Mouse (Mus musculus): ENCODE results near the gene Gpr156. TPM values are rescaled to one million over a fixed set of nuclear protein-coding genes. Genes with fewer than 3 reads are reported as not detected.
"Not testable (repeated sequence)": the region's sequence is repeated elsewhere in the genome, so short reads cannot be mapped to it uniquely, and the experiment has no call there.

Gene Gpr156
- polyA plus RNA-seq, 1 experiment from 2014 or later, result 7.8 TPM

DNA sequence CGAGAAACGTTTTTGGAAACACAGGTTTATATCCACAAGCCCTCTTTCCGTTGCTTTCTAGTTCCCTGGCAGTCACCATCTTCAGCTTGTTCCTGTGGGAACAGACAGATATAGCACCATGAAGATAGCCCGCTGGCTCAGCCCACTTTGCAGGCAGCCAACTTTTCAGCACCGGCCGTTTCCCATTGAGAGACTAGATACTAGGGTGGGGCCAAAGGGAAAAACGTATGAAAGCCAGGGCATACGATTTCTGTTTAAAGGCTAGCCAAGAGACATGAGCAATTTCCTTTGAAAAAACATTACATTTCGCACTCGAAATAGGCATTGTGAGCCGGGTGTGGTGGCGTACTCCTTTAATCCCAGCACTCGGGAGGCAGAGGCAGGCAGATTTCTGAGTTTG, 95.2 kb downstream of the Gpr156 start:
- Histone ChIP-seq H3K4me3 (ENCODE audit: low read depth, low read length) (no peak overlapping the region), H3K36me3 (ENCODE audit: control insufficient read depth, insufficient read depth, low read length) (no peaks in the 10 kb centered on the region), H3K27ac (ENCODE audit: low read depth, low read length) (no peak overlapping the region), H3K4me2 (ENCODE audit: low read depth) (no peak overlapping the region), H3K27me3 (ENCODE audit: control insufficient read depth, insufficient read depth, low read length) (no peaks in the 10 kb centered on the region), H3K9ac (ENCODE audit: low read length) (no peak overlapping the region), H3K4me1 (ENCODE audit: control insufficient read depth, insufficient read depth, low read length) (no peaks in the 10 kb centered on the region), H3K9me3 (ENCODE audit: control insufficient read depth, low read length) (no peaks in the 10 kb centered on the region)
- 93% methylated on average over 13 of the region's 13 CpGs for WGBS
- ATAC-seq (ENCODE audit: insufficient read depth, low FRiP score, low TSS enrichment) (no peak), DNase-seq (ENCODE audit: low spot score) (no peak)

- H3K27me3 ChIP-seq (ENCODE audit: control insufficient read depth, insufficient read depth, low read length), result no peaks in the 10 kb centered on the region
- DNase-seq (ENCODE audit: low spot score) (no peak), ATAC-seq (ENCODE audit: insufficient read depth, low FRiP score, low TSS enrichment) (no peak)
- no peak overlapping the region for H3K27ac ChIP-seq (ENCODE audit: low read depth, low read length)
- no peaks in the 10 kb centered on the region for H3K4me1 ChIP-seq (ENCODE audit: control insufficient read depth, insufficient read depth, low read length)
- no peak overlapping the region for H3K4me2 ChIP-seq (ENCODE audit: low read depth)
- 78% methylated on average over 5 of the region's 5 CpGs for WGBS
- no peaks in the 10 kb centered on the region for H3K36me3 ChIP-seq (ENCODE audit: control insufficient read depth, insufficient read depth, low read length)
- no peaks in the 10 kb centered on the region for H3K9me3 ChIP-seq (ENCODE audit: control insufficient read depth, low read length)
- H3K9ac ChIP-seq (ENCODE audit: low read length), result no peak overlapping the region
- H3K4me3 ChIP-seq (ENCODE audit: low read depth, low read length), result no peak overlapping the region
These were observed 96.1 kb downstream of the Gpr156 start for GRCm38 (mm10) chr16:38012382-38012781.

DNA sequence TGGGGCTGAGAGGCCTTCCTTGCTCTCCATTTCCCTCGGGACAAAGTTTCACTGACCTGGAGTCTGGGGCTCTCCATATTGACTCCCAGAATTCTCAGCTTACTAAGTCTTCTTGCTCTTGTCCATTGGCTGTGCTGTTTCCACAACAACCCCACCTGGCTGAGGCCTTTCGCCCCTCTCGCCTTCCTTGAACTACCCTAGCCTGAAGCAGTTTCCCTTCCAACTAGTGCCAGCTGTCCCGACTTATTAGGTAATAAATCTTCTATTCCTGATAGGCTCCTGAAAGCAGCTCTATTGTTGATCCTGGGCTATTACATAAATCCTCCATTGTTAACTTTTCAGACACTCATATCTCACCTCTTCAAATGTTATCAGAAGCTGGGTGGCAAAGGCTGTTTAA, 96.6 kb downstream of the Gpr156 start:
- WGBS, result 35% methylated on average over 4 of the region's 4 CpGs
- DNase-seq (ENCODE audit: low spot score) (no peak), ATAC-seq (ENCODE audit: insufficient read depth, low FRiP score, low TSS enrichment) (no peak; the same call in 1 of the 2 replicates)
- H3K4me1 ChIP-seq (ENCODE audit: control insufficient read depth, insufficient read depth, low read length), result no peaks in the 10 kb centered on the region
- no peaks in the 10 kb centered on the region for H3K9me3 ChIP-seq (ENCODE audit: control insufficient read depth, low read length)
- H3K9ac ChIP-seq (ENCODE audit: low read length), result no peak overlapping the region
- no peaks in the 10 kb centered on the region for H3K36me3 ChIP-seq (ENCODE audit: control insufficient read depth, insufficient read depth, low read length)
- H3K4me2 ChIP-seq (ENCODE audit: low read depth), result no peak overlapping the region
- H3K4me3 ChIP-seq (ENCODE audit: low read depth, low read length), result no peak overlapping the region
- H3K27me3 ChIP-seq (ENCODE audit: control insufficient read depth, insufficient read depth, low read length), result no peaks in the 10 kb centered on the region
- H3K27ac ChIP-seq (ENCODE audit: low read depth, low read length), result no peak overlapping the region

GRCm38 (mm10) chr16:38014951-38015350, 98.7 kb downstream of the Gpr156 start:
- H3K4me3 ChIP-seq (ENCODE audit: low read depth, low read length), result no peak overlapping the region
- DNase-seq (ENCODE audit: low spot score) (no peak), ATAC-seq (ENCODE audit: insufficient read depth, low FRiP score, low TSS enrichment) (no peak)
- H3K9ac ChIP-seq (ENCODE audit: low read length), result no peak overlapping the region
- no peaks in the 10 kb centered on the region for H3K9me3 ChIP-seq (ENCODE audit: control insufficient read depth, low read length)
- H3K4me1 ChIP-seq (ENCODE audit: control insufficient read depth, insufficient read depth, low read length), result no peaks in the 10 kb centered on the region
- 88% methylated on average over 4 of the region's 4 CpGs for WGBS
- no peak overlapping the region for H3K4me2 ChIP-seq (ENCODE audit: low read depth)
- H3K27me3 ChIP-seq (ENCODE audit: control insufficient read depth, insufficient read depth, low read length), result no peaks in the 10 kb centered on the region
- no peak overlapping the region for H3K27ac ChIP-seq (ENCODE audit: low read depth, low read length)
- no peaks in the 10 kb centered on the region for H3K36me3 ChIP-seq (ENCODE audit: control insufficient read depth, insufficient read depth, low read length)

DNA sequence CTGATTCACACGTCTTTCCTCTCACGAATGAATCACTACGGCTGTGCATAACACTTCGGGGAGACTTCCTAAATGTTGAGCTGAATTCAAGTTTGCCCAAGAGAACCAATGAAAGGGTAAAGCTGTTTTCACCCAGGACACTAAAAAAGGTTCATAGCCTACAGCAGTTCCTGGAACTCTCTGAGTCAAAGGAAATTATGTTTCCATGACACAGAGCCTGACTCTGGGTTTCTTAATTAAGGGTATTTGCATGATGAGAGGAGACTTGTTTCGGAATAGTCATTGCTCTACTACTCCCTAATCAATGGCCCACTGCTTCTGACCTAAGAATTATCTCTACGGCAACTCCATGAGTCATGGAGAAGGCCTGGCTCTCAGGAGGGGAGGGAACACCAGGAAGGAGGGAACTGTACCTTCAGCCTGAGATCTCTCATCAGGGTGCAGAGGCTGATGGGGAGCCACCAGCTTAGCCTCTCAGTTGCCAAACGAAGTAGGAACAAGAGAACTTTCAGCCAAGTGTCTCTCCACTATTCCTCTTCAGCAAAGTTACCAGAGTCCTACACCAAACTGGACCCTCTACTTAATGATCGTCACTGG, 100.7 kb downstream of the Gpr156 start:
- DNase-seq (ENCODE audit: low spot score) (no peak), ATAC-seq (ENCODE audit: insufficient read depth, low FRiP score, low TSS enrichment) (no peak)
- no peak overlapping the region for H3K9ac ChIP-seq (ENCODE audit: low read length)
- H3K4me1 ChIP-seq (ENCODE audit: control insufficient read depth, insufficient read depth, low read length), result no peaks in the 10 kb centered on the region
- no peaks in the 10 kb centered on the region for H3K36me3 ChIP-seq (ENCODE audit: control insufficient read depth, insufficient read depth, low read length)
- 92% methylated on average over 8 of the region's 8 CpGs for WGBS
- H3K27me3 ChIP-seq (ENCODE audit: control insufficient read depth, insufficient read depth, low read length), result no peaks in the 10 kb centered on the region
- H3K9me3 ChIP-seq (ENCODE audit: control insufficient read depth, low read length), result no peaks in the 10 kb centered on the region
- no peak overlapping the region for H3K4me3 ChIP-seq (ENCODE audit: low read depth, low read length)
- H3K4me2 ChIP-seq (ENCODE audit: low read depth), result no peak overlapping the region
- H3K27ac ChIP-seq (ENCODE audit: low read depth, low read length), result no peak overlapping the region

DNA sequence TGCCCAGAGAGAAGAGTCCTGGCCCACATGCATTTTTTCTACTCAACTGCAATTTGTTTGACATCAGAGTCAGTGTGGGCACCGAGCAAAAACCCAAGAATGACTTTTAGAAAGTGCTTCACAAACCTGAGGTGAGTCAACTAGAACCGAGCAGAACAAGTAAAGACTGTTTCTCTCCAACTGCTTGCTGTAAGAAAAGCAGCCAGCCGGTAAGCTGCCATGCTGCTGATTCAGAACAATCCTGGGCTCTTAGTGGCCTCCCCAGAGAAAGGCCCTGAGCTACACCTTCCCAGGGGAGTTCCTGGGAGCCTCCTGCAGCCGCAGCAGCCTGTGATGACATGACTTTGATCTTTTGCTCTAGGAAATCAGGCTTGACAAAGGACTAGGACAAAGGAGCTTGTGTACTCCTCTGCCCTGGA, 101.7 kb downstream of the Gpr156 start:
- H3K27ac ChIP-seq (ENCODE audit: low read depth, low read length), result no peak overlapping the region
- H3K9me3 ChIP-seq (ENCODE audit: control insufficient read depth, low read length), result no peaks in the 10 kb centered on the region
- DNase-seq (ENCODE audit: low spot score), result no peak

GRCm38 (mm10) chr16:38032644-38033043, 116.3 kb downstream of the Gpr156 start:
- Histone ChIP-seq H3K9me3 (ENCODE audit: control insufficient read depth, low read length) (no peaks in the 10 kb centered on the region), H3K4me1 (ENCODE audit: control insufficient read depth, insufficient read depth, low read length) (no peaks in the 10 kb centered on the region), H3K4me3 (ENCODE audit: low read depth, low read length) (no peak overlapping the region), H3K9ac (ENCODE audit: low read length) (no peak overlapping the region), H3K27me3 (ENCODE audit: control insufficient read depth, insufficient read depth, low read length) (no peaks in the 10 kb centered on the region), H3K4me2 (ENCODE audit: low read depth) (no peak overlapping the region), H3K36me3 (ENCODE audit: control insufficient read depth, insufficient read depth, low read length) (no peaks in the 10 kb centered on the region), H3K27ac (ENCODE audit: low read depth, low read length) (no peak overlapping the region)
- 91% methylated on average over 9 of the region's 9 CpGs for WGBS
- DNase-seq (ENCODE audit: low spot score), result no peak
- no peak for ATAC-seq (ENCODE audit: insufficient read depth, low FRiP score, low TSS enrichment)

More for the DNA sequence above, 101.7 kb downstream of the Gpr156 start:
- Histone ChIP-seq H3K4me3 (ENCODE audit: low read depth, low read length) (no peak overlapping the region), H3K4me2 (ENCODE audit: low read depth) (no peak overlapping the region), H3K9ac (ENCODE audit: low read length) (no peak overlapping the region), H3K4me1 (ENCODE audit: control insufficient read depth, insufficient read depth, low read length) (no peaks in the 10 kb centered on the region), H3K27me3 (ENCODE audit: control insufficient read depth, insufficient read depth, low read length) (no peaks in the 10 kb centered on the region), H3K36me3 (ENCODE audit: control insufficient read depth, insufficient read depth, low read length) (no peaks in the 10 kb centered on the region)
- ATAC-seq (ENCODE audit: insufficient read depth, low FRiP score, low TSS enrichment), result no peak
- WGBS, result 42% methylated on average over 4 of the region's 4 CpGs

DNA sequence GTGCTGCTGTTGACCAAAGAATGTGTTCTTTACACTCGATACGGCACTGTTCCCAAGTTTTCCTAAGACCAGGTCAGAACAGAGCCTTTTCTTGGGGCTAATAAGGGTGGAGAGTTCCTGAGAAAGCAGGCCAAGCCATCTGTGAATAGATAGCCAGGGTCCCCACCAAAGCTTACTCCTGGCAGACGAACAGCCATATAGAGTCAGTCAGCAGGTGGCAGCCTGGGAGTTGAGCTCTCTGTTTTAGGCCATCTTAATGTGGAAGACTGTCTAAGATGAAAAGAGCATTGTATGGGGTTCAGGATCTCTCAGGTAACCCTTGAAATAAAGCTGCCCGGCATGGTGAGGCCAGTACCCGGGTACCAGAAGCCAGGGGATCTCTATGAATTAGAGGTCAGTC, 116.8 kb downstream of the Gpr156 start:
- H3K4me2 ChIP-seq (ENCODE audit: low read depth), result no peak overlapping the region
- H3K27me3 ChIP-seq (ENCODE audit: control insufficient read depth, insufficient read depth, low read length), result no peaks in the 10 kb centered on the region
- H3K9me3 ChIP-seq (ENCODE audit: control insufficient read depth, low read length), result no peaks in the 10 kb centered on the region
- H3K9ac ChIP-seq (ENCODE audit: low read length), result no peak overlapping the region
- ATAC-seq (ENCODE audit: insufficient read depth, low FRiP score, low TSS enrichment) (no peak), DNase-seq (ENCODE audit: low spot score) (no peak)
- 83% methylated on average over 5 of the region's 5 CpGs for WGBS
- H3K4me3 ChIP-seq (ENCODE audit: low read depth, low read length), result no peak overlapping the region
- no peak overlapping the region for H3K27ac ChIP-seq (ENCODE audit: low read depth, low read length)
- no peaks in the 10 kb centered on the region for H3K36me3 ChIP-seq (ENCODE audit: control insufficient read depth, insufficient read depth, low read length)
- H3K4me1 ChIP-seq (ENCODE audit: control insufficient read depth, insufficient read depth, low read length), result no peaks in the 10 kb centered on the region

DNA sequence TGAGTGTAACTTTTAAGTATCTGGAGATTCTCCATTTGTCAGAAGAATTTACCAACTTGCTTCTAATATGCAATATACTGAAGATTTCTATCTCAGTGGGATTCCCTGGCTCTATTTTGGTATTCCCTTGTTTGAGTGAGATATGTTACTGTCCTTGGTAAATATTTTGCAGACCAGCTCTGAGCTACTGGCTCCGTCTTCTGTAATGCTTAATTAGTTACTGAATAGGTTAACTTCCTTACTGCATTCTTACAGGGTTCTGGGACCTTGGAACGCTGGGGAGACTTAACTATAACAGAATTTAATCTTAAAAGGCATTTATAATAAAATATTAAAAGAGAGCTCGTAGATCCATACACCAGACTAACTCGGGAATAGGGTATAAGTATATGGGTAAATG, 121.8 kb downstream of the Gpr156 start:
- 86% methylated on average over 4 of the region's 4 CpGs for WGBS
- H3K4me2 ChIP-seq (ENCODE audit: low read depth), result not testable (repeated sequence)

More for the DNA sequence above, 121.8 kb downstream of the Gpr156 start:
- ATAC-seq (ENCODE audit: insufficient read depth, low FRiP score, low TSS enrichment); H3K4me1 ChIP-seq (ENCODE audit: control insufficient read depth, insufficient read depth, low read length); H3K27ac ChIP-seq (ENCODE audit: low read depth, low read length); H3K36me3 ChIP-seq (ENCODE audit: control insufficient read depth, insufficient read depth, low read length); DNase-seq (ENCODE audit: low spot score); H3K27me3 ChIP-seq (ENCODE audit: control insufficient read depth, insufficient read depth, low read length); H3K4me3 ChIP-seq (ENCODE audit: low read depth, low read length); H3K9ac ChIP-seq (ENCODE audit: low read length); H3K9me3 ChIP-seq (ENCODE audit: control insufficient read depth, low read length): not testable (repeated sequence)
